Mouse (Mus musculus): Measurements from ENCODE around the gene Cd300ld3. TPM values are rescaled to one million over a fixed set of nuclear protein-coding genes. Genes with fewer than 3 reads are reported as not detected.

Cd300ld3 gene
- polyA plus RNA-seq, 1 experiment from 2014 or later: not detected

DNA sequence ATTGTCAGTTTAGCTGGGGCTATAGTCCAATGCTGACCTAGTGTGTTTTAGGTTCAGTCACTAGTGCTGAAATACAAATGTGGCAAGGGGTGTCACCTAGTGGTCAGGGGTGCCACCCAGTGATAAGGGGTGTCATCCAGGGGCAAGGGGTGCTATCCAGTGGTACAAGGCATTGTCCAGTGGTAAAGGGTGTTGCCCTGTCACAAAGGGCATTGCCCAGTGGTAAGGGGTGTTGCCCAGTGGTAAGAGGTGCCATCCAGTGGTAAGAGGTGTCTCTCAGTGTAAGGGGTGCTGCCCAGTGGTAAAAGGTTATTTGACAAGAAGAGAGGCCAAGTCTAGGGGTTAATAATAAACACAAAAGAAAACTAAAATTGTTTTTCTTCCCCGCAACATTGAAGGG is 29.2 kb upstream of the Cd300ld3 start:
- Histone ChIP-seq H3K4me1 (ENCODE audit: insufficient read depth, low read depth, low read length) (no peaks in the 10 kb centered on the region), H3K4me3 (ENCODE audit: low read depth, low read length) (no peak overlapping the region), H3K4me2 (replicated peaks; ENCODE audit: low read depth, low read length) (no peak overlapping the region), H3K9me3 (ENCODE audit: low read length) (no peaks in the 10 kb centered on the region), H3K27me3 (replicated peaks; ENCODE audit: insufficient read depth, low read length) (no peaks in the 10 kb centered on the region), H3K9ac (replicated peaks; ENCODE audit: low read depth) (no peak overlapping the region), H3K36me3 (ENCODE audit: insufficient read depth, low read length) (no peaks in the 10 kb centered on the region), H3K27ac (ENCODE audit: low read length) (no peak overlapping the region)
- no peak for TF ChIP-seq EP300 (IDR thresholded peaks at IDR 0.05)
- ATAC-seq (no peak), DNase-seq (ENCODE audit: low spot score) (no peak)
- WGBS: 100% methylated on average over 1 of the region's 1 CpGs

- Histone ChIP-seq H3K4me3 (ENCODE audit: low read depth, low read length) (no peak overlapping the region), H3K4me2 (replicated peaks; ENCODE audit: low read depth, low read length) (no peak overlapping the region), H3K9me3 (ENCODE audit: low read length) (no peaks in the 10 kb centered on the region), H3K4me1 (ENCODE audit: insufficient read depth, low read depth, low read length) (0 out of 2 replicates have a peak, but pooled peaks cover 3% of the 10 kb centered on the region), H3K9ac (replicated peaks; ENCODE audit: low read depth) (no peak overlapping the region), H3K27ac (ENCODE audit: low read length) (no peak overlapping the region), H3K36me3 (ENCODE audit: insufficient read depth, low read length) (no peaks in the 10 kb centered on the region), H3K27me3 (replicated peaks; ENCODE audit: insufficient read depth, low read length) (no peaks in the 10 kb centered on the region)
- DNase-seq (ENCODE audit: low spot score): no peak
- no peak for ATAC-seq
- TF ChIP-seq CTCF (IDR thresholded peaks at IDR 0.05) (no peak), EP300 (IDR thresholded peaks at IDR 0.05) (no peak)
- WGBS: 34% methylated on average over 5 of the region's 5 CpGs
Observed at GRCm38 (mm10) chr11:115075859-115076258, 27.6 kb upstream of the Cd300ld3 start.

- Histone ChIP-seq H3K4me2 (replicated peaks; ENCODE audit: low read depth, low read length) (no peak overlapping the region), H3K27ac (ENCODE audit: low read length) (no peak overlapping the region), H3K4me3 (ENCODE audit: low read depth, low read length) (no peak overlapping the region), H3K9me3 (ENCODE audit: low read length) (no peaks in the 10 kb centered on the region), H3K4me1 (ENCODE audit: insufficient read depth, low read depth, low read length) (0 out of 2 replicates have a peak, but pooled peaks cover 3% of the 10 kb centered on the region), H3K9ac (replicated peaks; ENCODE audit: low read depth) (no peak overlapping the region), H3K36me3 (ENCODE audit: insufficient read depth, low read length) (no peaks in the 10 kb centered on the region), H3K27me3 (replicated peaks; ENCODE audit: insufficient read depth, low read length) (no peaks in the 10 kb centered on the region)
- 36% methylated on average over 7 of the region's 7 CpGs for WGBS
- ATAC-seq: no peak
- TF ChIP-seq EP300 (IDR thresholded peaks at IDR 0.05) (no peak), CTCF (IDR thresholded peaks at IDR 0.05) (no peak)
- DNase-seq (ENCODE audit: low spot score): no peak
Observed at GRCm38 (mm10) chr11:115075407-115075806, 27.2 kb upstream of the Cd300ld3 start.

- no peaks in the 10 kb centered on the region for H3K36me3 ChIP-seq (ENCODE audit: insufficient read depth, low read length)
- H3K9me3 ChIP-seq (ENCODE audit: low read length): no peaks in the 10 kb centered on the region
Observed at GRCm38 (mm10) chr11:115073002-115073401, 24.8 kb upstream of the Cd300ld3 start.

GRCm38 (mm10) chr11:115071631-115072294 is 23.6 kb upstream of the Cd300ld3 start:
- 0 out of 2 replicates have a peak, but pooled peaks cover 3% of the 10 kb centered on the region for H3K4me1 ChIP-seq (ENCODE audit: insufficient read depth, low read depth, low read length)
- TF ChIP-seq CTCF (IDR thresholded peaks at IDR 0.05): peak; percentile 37
- no peak for TF ChIP-seq EP300 (IDR thresholded peaks at IDR 0.05)
- ATAC-seq (peak; percentile 85), DNase-seq (ENCODE audit: low spot score) (peak; percentile 86)
- 7% methylated on average over 13 of the region's 14 CpGs for WGBS
- H3K4me3 ChIP-seq (ENCODE audit: low read depth, low read length): no peak overlapping the region
- no peaks in the 10 kb centered on the region for H3K27me3 ChIP-seq (replicated peaks; ENCODE audit: insufficient read depth, low read length)
- no peaks in the 10 kb centered on the region for H3K36me3 ChIP-seq (ENCODE audit: insufficient read depth, low read length)
- H3K4me2 ChIP-seq (replicated peaks; ENCODE audit: low read depth, low read length): peak overlapping the region; percentile 28
- peak overlapping the region; percentile 27; the same call in 1 of the 2 replicates for H3K27ac ChIP-seq (ENCODE audit: low read length)
- no peaks in the 10 kb centered on the region for H3K9me3 ChIP-seq (ENCODE audit: low read length)
- no peak overlapping the region for H3K9ac ChIP-seq (replicated peaks; ENCODE audit: low read depth)

More at GRCm38 (mm10) chr11:115073002-115073401, 24.8 kb upstream of the Cd300ld3 start:
- H3K4me1 ChIP-seq (ENCODE audit: insufficient read depth, low read depth, low read length): 0 out of 2 replicates have a peak, but pooled peaks cover 3% of the 10 kb centered on the region
- 0 out of 2 replicates have a peak overlapping the region, but pooled peaks have one; percentile 8 for H3K9ac ChIP-seq (replicated peaks; ENCODE audit: low read depth)
- no peak for TF ChIP-seq EP300 (IDR thresholded peaks at IDR 0.05)
- TF ChIP-seq CTCF (IDR thresholded peaks at IDR 0.05): no peak
- no peaks in the 10 kb centered on the region for H3K27me3 ChIP-seq (replicated peaks; ENCODE audit: insufficient read depth, low read length)
- H3K27ac ChIP-seq (ENCODE audit: low read length): no peak overlapping the region
- no peak for ATAC-seq
- WGBS: 66% methylated on average over 5 of the region's 5 CpGs
- DNase-seq (ENCODE audit: low spot score): no peak
- H3K4me3 ChIP-seq (ENCODE audit: low read depth, low read length): no peak overlapping the region
- no peak overlapping the region for H3K4me2 ChIP-seq (replicated peaks; ENCODE audit: low read depth, low read length)

GRCm38 (mm10) chr11:115071015-115071551 is 22.9 kb upstream of the Cd300ld3 start:
- WGBS: 4% methylated on average over 9 of the region's 9 CpGs
- H3K27ac ChIP-seq (ENCODE audit: low read length): no peak overlapping the region
- no peaks in the 10 kb centered on the region for H3K36me3 ChIP-seq (ENCODE audit: insufficient read depth, low read length)
- TF ChIP-seq EP300 (IDR thresholded peaks at IDR 0.05): no peak
- no peak for TF ChIP-seq CTCF (IDR thresholded peaks at IDR 0.05)
- no peak for DNase-seq (ENCODE audit: low spot score)
- ATAC-seq: no peak
- no peak overlapping the region for H3K4me3 ChIP-seq (ENCODE audit: low read depth, low read length)
- 0 out of 2 replicates have a peak, but pooled peaks cover 3% of the 10 kb centered on the region for H3K4me1 ChIP-seq (ENCODE audit: insufficient read depth, low read depth, low read length)
- no peak overlapping the region for H3K9ac ChIP-seq (replicated peaks; ENCODE audit: low read depth)
- H3K9me3 ChIP-seq (ENCODE audit: low read length): no peaks in the 10 kb centered on the region
- H3K27me3 ChIP-seq (replicated peaks; ENCODE audit: insufficient read depth, low read length): no peaks in the 10 kb centered on the region
- H3K4me2 ChIP-seq (replicated peaks; ENCODE audit: low read depth, low read length): peak overlapping the region; percentile 28; the same call in 1 of the 2 replicates

Data from lung, postnatal 0 days (tissue).